Mouse (Mus musculus): ENCODE data around the gene Spg21. TPM values are rescaled to one million over a fixed set of nuclear protein-coding genes. Genes with fewer than 3 reads are reported as not detected.

The Spg21 gene
- polyA plus RNA-seq, 1 experiment from 2014 or later: 139 TPM

- H3K27ac ChIP-seq (replicated peaks): no peak overlapping the region
- ATAC-seq (replicated peaks): no peak
- H3K4me2 ChIP-seq (replicated peaks): no peak overlapping the region
- H3K36me3 ChIP-seq: peaks cover 19% of the 10 kb centered on the region; the same call in 1 of the 2 replicates
- no peaks in the 10 kb centered on the region for H3K9me3 ChIP-seq
- H3K9ac ChIP-seq (replicated peaks): no peak overlapping the region
- no peaks in the 10 kb centered on the region for H3K4me1 ChIP-seq
- H3K4me3 ChIP-seq: no peak overlapping the region
- WGBS: 92% methylated on average over 3 of the region's 3 CpGs
- H3K27me3 ChIP-seq: no peaks in the 10 kb centered on the region
Measured at GRCm38 (mm10) chr9:65491476-65491875, 30.7 kb downstream of the Spg21 start.

- Histone ChIP-seq H3K4me3 (no peak overlapping the region), H3K4me1 (no peaks in the 10 kb centered on the region), H3K27ac (replicated peaks) (no peak overlapping the region), H3K27me3 (no peaks in the 10 kb centered on the region), H3K9me3 (no peaks in the 10 kb centered on the region), H3K36me3 (peaks cover 10% of the 10 kb centered on the region; the same call in 1 of the 2 replicates), H3K4me2 (replicated peaks) (no peak overlapping the region), H3K9ac (replicated peaks) (no peak overlapping the region)
- no peak for ATAC-seq (replicated peaks)
- WGBS: 81% methylated on average over 2 of the region's 2 CpGs
Measured at GRCm38 (mm10) chr9:65492351-65492750, 31.6 kb downstream of the Spg21 start.

DNA sequence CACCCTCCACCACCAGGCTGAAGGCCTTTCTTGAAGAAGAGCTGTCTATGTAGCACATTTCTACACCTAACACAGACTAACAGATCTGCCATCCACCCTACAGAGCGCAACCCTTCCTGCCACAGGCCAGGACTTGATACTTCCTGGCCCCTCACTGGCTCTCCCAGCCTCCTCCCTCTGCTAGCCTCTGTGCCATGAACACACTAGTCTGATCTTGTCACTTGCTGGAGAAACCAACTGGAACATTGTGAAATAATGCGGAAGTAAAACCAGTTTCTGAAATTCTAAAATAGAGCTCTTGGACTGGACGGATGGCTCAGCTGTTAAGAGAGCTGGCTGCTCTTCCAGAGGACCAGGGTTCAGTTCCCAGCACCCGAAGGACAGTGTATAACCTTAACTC, 32.1 kb downstream of the Spg21 start:
- no peaks in the 10 kb centered on the region for H3K9me3 ChIP-seq
- H3K4me2 ChIP-seq (replicated peaks): no peak overlapping the region
- H3K36me3 ChIP-seq: peaks cover 8% of the 10 kb centered on the region; the same call in 1 of the 2 replicates
- H3K9ac ChIP-seq (replicated peaks): no peak overlapping the region
- H3K4me3 ChIP-seq: no peak overlapping the region
- no peak overlapping the region for H3K27ac ChIP-seq (replicated peaks)
- H3K4me1 ChIP-seq: no peaks in the 10 kb centered on the region
- 96% methylated on average over 4 of the region's 4 CpGs for WGBS
- H3K27me3 ChIP-seq: no peaks in the 10 kb centered on the region
- no peak for ATAC-seq (replicated peaks)

DNA sequence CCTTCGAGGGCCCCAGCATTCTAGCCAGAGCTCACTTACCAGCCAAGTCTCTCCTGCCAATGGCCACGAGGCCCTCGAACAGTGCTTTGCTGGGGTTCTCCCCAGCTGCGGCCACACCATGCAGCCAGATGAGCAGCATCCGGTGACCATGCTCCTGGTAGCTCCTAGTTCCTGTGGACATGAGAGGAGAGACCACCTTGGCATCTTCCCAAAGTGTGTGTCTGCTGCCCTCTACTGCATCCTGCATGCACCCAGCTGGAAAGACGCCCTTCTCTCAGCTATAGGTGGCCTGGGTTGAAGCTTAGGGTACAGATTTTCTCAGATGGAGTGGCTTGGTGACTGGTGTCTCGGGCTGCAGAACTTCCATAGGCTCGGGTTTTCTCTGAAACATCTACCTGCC, 41.4 kb downstream of the Spg21 start:
- Histone ChIP-seq H3K9ac (replicated peaks) (no peak overlapping the region), H3K4me2 (replicated peaks) (no peak overlapping the region), H3K36me3 (no peaks in the 10 kb centered on the region), H3K27ac (replicated peaks) (no peak overlapping the region), H3K4me3 (no peak overlapping the region), H3K4me1 (no peaks in the 10 kb centered on the region), H3K27me3 (no peaks in the 10 kb centered on the region), H3K9me3 (no peaks in the 10 kb centered on the region)
- WGBS: 65% methylated on average over 8 of the region's 8 CpGs
- ATAC-seq (replicated peaks): no peak

GRCm38 (mm10) chr9:65502721-65503505, 42.2 kb downstream of the Spg21 start:
- Histone ChIP-seq H3K27me3 (no peaks in the 10 kb centered on the region), H3K4me2 (replicated peaks) (no peak overlapping the region), H3K27ac (replicated peaks) (no peak overlapping the region), H3K36me3 (no peaks in the 10 kb centered on the region), H3K9me3 (no peaks in the 10 kb centered on the region), H3K4me3 (no peak overlapping the region), H3K4me1 (no peaks in the 10 kb centered on the region), H3K9ac (replicated peaks) (no peak overlapping the region)
- whole genome bisulfite sequencing: 84% methylated on average over 21 of the region's 21 CpGs
- ATAC-seq (replicated peaks): no peak

- ATAC-seq (replicated peaks): no peak
- H3K4me1 ChIP-seq: no peaks in the 10 kb centered on the region
- H3K9me3 ChIP-seq: no peaks in the 10 kb centered on the region
- no peak overlapping the region for H3K9ac ChIP-seq (replicated peaks)
- H3K36me3 ChIP-seq: no peaks in the 10 kb centered on the region
- H3K27ac ChIP-seq (replicated peaks): no peak overlapping the region
- no peak overlapping the region for H3K4me2 ChIP-seq (replicated peaks)
- H3K27me3 ChIP-seq: no peaks in the 10 kb centered on the region
- 69% methylated on average over 7 of the region's 7 CpGs for WGBS
- no peak overlapping the region for H3K4me3 ChIP-seq
Measured at GRCm38 (mm10) chr9:65508449-65508848, 47.7 kb downstream of the Spg21 start.

- H3K4me2 ChIP-seq (replicated peaks): no peak overlapping the region
- no peak overlapping the region for H3K9ac ChIP-seq (replicated peaks)
- no peak overlapping the region for H3K27ac ChIP-seq (replicated peaks)
- H3K4me3 ChIP-seq: no peak overlapping the region
- H3K27me3 ChIP-seq: no peaks in the 10 kb centered on the region
- H3K36me3 ChIP-seq: no peaks in the 10 kb centered on the region
- ATAC-seq (replicated peaks): no peak
- no peaks in the 10 kb centered on the region for H3K9me3 ChIP-seq
- 0 out of 2 replicates have a peak, but pooled peaks cover 3% of the 10 kb centered on the region for H3K4me1 ChIP-seq
- 92% methylated on average over 3 of the region's 3 CpGs for WGBS
Measured at GRCm38 (mm10) chr9:65512520-65512919, 51.8 kb downstream of the Spg21 start.

DNA sequence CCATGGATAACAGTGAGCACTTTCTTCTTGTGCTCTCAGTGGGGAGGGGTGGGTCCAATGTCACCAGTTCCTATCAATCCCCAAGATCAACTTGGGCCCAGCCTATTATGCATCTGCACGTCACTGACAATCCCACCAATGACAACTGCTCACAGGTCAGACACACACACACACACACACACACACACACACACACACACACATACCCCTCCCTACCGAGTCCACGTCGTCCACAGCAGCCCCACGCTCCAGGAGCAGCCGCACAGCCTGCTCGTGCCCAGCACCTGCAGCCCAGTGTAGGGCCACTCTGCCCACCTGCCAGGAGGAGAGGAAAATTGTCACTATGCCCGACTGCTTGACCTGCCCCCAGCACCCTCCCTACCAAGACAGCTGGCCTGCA, 53.7 kb downstream of the Spg21 start:
- no peak for ATAC-seq (replicated peaks)
- Histone ChIP-seq H3K4me2 (replicated peaks) (no peak overlapping the region), H3K4me1 (0 out of 2 replicates have a peak, but pooled peaks cover 3% of the 10 kb centered on the region), H3K27me3 (no peaks in the 10 kb centered on the region), H3K27ac (replicated peaks) (no peak overlapping the region), H3K9ac (replicated peaks) (no peak overlapping the region), H3K9me3 (no peaks in the 10 kb centered on the region), H3K36me3 (no peaks in the 10 kb centered on the region), H3K4me3 (no peak overlapping the region)
- 71% methylated on average over 8 of the region's 8 CpGs for WGBS

GRCm38 (mm10) chr9:65514851-65515261, 54.1 kb downstream of the Spg21 start:
- H3K9me3 ChIP-seq: no peaks in the 10 kb centered on the region
- no peak for ATAC-seq (replicated peaks)
- H3K4me1 ChIP-seq: peaks cover 3% of the 10 kb centered on the region; the same call in 1 of the 2 replicates
- H3K27ac ChIP-seq (replicated peaks): no peak overlapping the region
- H3K4me3 ChIP-seq: no peak overlapping the region
- H3K36me3 ChIP-seq: no peaks in the 10 kb centered on the region
- no peak overlapping the region for H3K9ac ChIP-seq (replicated peaks)
- H3K27me3 ChIP-seq: no peaks in the 10 kb centered on the region
- 55% methylated on average over 3 of the region's 3 CpGs for WGBS
- no peak overlapping the region for H3K4me2 ChIP-seq (replicated peaks)

- no peaks in the 10 kb centered on the region for H3K9me3 ChIP-seq
- peak within 1 kb of the TSS; percentile 35 for H3K4me3 ChIP-seq
- WGBS: 7% methylated on average over 25 of the region's 25 CpGs
- ATAC-seq (replicated peaks): peak; percentile 85
- H3K9ac ChIP-seq (replicated peaks): peak within 1 kb of the TSS; percentile 35
- no peaks in the 10 kb centered on the region for H3K27me3 ChIP-seq
- peak within 1 kb of the TSS; percentile 53; the same call in 1 of the 2 replicates for H3K27ac ChIP-seq (replicated peaks)
- no peaks in the 10 kb centered on the region for H3K36me3 ChIP-seq
- H3K4me2 ChIP-seq (replicated peaks): peak within 1 kb of the TSS; percentile 55
- H3K4me1 ChIP-seq: peaks cover 18% of the 10 kb centered on the region
Measured at GRCm38 (mm10) chr9:65519807-65520504, 59.2 kb downstream of the Spg21 start, which contains the start of gene Ankdd1a. Gene Ankdd1a (minus strand): TSS chr9:65520193.

DNA sequence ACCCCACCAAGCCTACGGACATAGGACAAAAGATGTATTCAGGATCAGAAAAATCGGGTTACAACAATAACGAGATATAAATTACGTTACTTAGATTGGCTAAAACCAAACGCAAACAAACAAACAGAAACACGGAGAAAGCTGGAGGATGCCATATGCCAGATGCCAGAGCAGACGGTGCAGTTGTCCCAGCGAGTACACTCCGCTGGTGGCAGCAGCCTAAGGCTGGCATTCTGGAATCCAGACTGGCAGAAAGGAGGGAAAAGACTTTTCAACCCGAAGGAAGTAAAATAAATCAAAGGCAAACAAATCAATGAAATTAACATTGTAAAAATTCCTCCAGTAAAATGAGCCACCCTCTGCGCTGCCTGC, 59.7 kb downstream of the Spg21 start:
- Histone ChIP-seq H3K4me3 (peak overlapping the region; percentile 35), H3K27me3 (no peaks in the 10 kb centered on the region), H3K9me3 (no peaks in the 10 kb centered on the region), H3K4me2 (replicated peaks) (peak overlapping the region; percentile 55), H3K9ac (replicated peaks) (peak overlapping the region; percentile 35), H3K27ac (replicated peaks) (peak overlapping the region; percentile 53; the same call in 1 of the 2 replicates), H3K36me3 (no peaks in the 10 kb centered on the region), H3K4me1 (peaks cover 18% of the 10 kb centered on the region)
- WGBS: 10% methylated on average over 11 of the region's 11 CpGs
- peak; percentile 70 for ATAC-seq (replicated peaks)

- no peaks in the 10 kb centered on the region for H3K36me3 ChIP-seq
- no peaks in the 10 kb centered on the region for H3K9me3 ChIP-seq
- H3K9ac ChIP-seq (replicated peaks): no peak overlapping the region
- no peak overlapping the region for H3K27ac ChIP-seq (replicated peaks)
- H3K27me3 ChIP-seq: no peaks in the 10 kb centered on the region
- no peak overlapping the region for H3K4me2 ChIP-seq (replicated peaks)
- H3K4me3 ChIP-seq: no peak overlapping the region
- peak; percentile 57; the same call in 1 of the 2 replicates for ATAC-seq (replicated peaks)
- peaks cover 18% of the 10 kb centered on the region for H3K4me1 ChIP-seq
- 25% methylated on average over 14 of the region's 14 CpGs for WGBS
Measured at GRCm38 (mm10) chr9:65523611-65524364, 63.0 kb downstream of the Spg21 start.

Data from forebrain, embryonic 15.5 days (tissue).